Mouse (Mus musculus): ENCODE data around the gene Cbx8. TPM values are rescaled to one million over a fixed set of nuclear protein-coding genes. Genes with fewer than 3 reads are reported as not detected.
A peak's percentile ranks its signal among the peaks of the same experiment; 100 is the strongest.

Cbx8 gene
- polyA plus RNA-seq, 1 experiment, result 0.20 TPM

DNA sequence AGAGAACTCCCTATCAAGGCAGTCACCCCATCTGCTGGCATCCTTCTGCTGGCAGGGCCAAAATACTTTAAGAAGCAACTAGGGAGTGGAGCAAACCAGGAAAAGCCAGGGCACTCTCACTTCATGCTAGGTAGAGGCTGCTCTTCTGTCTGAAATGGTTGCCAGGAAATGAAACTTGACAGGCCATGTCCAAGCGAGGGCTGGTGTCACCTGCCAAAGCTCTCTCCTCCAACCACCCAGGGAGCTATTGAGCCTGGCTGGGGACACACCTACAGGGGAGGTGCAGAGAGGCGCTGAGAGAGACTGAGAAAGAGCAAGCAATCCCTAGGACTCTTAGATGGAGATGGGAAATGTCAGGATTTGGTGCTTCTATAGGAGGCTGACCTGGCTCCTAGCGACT is 18.5 kb upstream of the Cbx8 start:
- H3K27me3 ChIP-seq (ENCODE audit: control insufficient read depth), result peaks cover 93% of the 10 kb centered on the region
- H3K4me1 ChIP-seq (ENCODE audit: control insufficient read depth), result peaks cover 2% of the 10 kb centered on the region; the same call in 1 of the 2 replicates
- peaks cover under 1% of the 10 kb centered on the region; the same call in 1 of the 2 replicates for H3K9me3 ChIP-seq (ENCODE audit: control insufficient read depth, low read length)

DNA sequence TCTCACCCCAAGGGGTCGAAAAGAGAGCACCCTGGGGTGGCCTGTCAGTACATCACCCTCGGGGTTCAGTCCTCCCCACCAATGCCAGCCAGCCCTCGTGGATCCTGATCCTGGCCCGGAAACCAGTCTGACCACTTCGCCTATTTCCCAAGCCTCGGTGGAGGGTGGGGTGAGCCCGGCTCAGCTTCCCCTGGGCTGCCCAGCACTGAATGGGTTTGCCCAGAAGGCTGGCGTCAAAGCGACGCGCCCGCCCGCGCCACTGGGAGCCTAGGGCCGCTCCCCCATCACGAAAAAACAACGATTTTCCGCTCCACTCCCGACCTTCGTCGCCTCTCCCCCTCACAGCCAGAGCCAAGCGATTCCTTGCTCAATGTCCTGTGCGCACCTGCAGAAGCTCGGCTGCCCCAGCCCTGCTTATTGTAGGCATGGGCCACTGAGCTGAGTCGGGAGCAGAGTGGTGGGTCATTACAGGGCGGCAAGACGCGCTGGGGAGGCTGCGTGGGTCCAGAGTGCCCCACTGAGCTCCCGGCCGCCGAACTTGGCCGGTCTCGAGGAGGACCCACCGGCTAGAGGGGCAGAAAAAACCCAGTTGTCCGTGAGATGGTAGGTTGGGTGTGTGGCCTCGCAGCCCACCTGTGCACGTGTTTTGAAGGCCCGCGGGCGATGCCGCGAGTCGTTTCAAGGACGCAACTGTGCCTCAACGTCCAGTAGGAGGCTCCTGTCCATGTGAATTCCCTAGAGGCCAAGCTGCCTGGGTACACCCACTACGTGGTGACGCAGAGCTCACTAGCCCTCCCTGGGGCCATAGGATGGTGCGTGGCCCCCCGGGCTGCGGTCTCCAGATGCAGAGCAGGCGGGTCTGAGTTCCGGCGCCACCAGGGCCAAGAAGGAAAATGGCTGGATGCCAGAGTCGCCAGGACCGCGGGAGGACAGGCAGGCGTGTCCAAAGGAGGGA is 17.5 kb upstream of the Cbx8 start:
- Histone ChIP-seq H3K36me3 (ENCODE audit: control insufficient read depth) (no peaks in the 10 kb centered on the region), H3K27me3 (ENCODE audit: control insufficient read depth) (peaks cover 96% of the 10 kb centered on the region), H3K9me3 (ENCODE audit: control insufficient read depth, low read length) (peaks cover 2% of the 10 kb centered on the region; the same call in 1 of the 2 replicates), H3K4me1 (ENCODE audit: control insufficient read depth) (peaks cover 2% of the 10 kb centered on the region), H3K4me3 (replicated peaks) (no peak overlapping the region)
- TF ChIP-seq TAL1 (IDR thresholded peaks at IDR 0.05; ENCODE audit: low read length) (no peak), GATA1 (IDR thresholded peaks at IDR 0.05; ENCODE audit: low read length) (no peak)

More for the DNA sequence above, 18.5 kb upstream of the Cbx8 start:
- TF ChIP-seq TAL1 (IDR thresholded peaks at IDR 0.05; ENCODE audit: low read length) (no peak), GATA1 (IDR thresholded peaks at IDR 0.05; ENCODE audit: low read length) (no peak)
- H3K36me3 ChIP-seq (ENCODE audit: control insufficient read depth), result no peaks in the 10 kb centered on the region
- no peak overlapping the region for H3K4me3 ChIP-seq (replicated peaks)

DNA sequence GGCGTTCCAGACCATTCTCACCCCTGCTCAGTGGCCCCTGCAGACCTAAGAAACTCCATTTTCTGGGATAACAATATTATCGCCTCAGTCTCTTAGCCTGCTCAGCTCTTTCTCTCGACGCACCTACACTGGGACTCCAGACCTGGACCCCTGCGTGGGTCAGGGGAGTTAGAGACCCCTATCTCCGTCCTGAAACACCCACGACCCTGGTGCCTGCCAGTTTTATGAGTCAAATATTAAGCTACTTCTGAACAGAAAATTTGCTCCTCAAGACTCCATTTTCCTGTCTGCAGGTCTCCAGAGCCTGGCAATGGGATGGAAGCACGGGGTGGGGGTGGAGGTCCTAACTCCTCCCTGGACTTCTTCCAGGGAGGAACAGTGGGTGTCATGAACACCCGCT is 16.5 kb upstream of the Cbx8 start:
- H3K9me3 ChIP-seq (ENCODE audit: control insufficient read depth, low read length), result peaks cover 2% of the 10 kb centered on the region; the same call in 1 of the 2 replicates
- no peaks in the 10 kb centered on the region for H3K36me3 ChIP-seq (ENCODE audit: control insufficient read depth)
- no peak overlapping the region for H3K4me3 ChIP-seq (replicated peaks)
- H3K27me3 ChIP-seq (ENCODE audit: control insufficient read depth), result peaks cover 98% of the 10 kb centered on the region
- TF ChIP-seq TAL1 (IDR thresholded peaks at IDR 0.05; ENCODE audit: low read length) (no peak), GATA1 (IDR thresholded peaks at IDR 0.05; ENCODE audit: low read length) (no peak)
- H3K4me1 ChIP-seq (ENCODE audit: control insufficient read depth), result peaks cover 2% of the 10 kb centered on the region

DNA sequence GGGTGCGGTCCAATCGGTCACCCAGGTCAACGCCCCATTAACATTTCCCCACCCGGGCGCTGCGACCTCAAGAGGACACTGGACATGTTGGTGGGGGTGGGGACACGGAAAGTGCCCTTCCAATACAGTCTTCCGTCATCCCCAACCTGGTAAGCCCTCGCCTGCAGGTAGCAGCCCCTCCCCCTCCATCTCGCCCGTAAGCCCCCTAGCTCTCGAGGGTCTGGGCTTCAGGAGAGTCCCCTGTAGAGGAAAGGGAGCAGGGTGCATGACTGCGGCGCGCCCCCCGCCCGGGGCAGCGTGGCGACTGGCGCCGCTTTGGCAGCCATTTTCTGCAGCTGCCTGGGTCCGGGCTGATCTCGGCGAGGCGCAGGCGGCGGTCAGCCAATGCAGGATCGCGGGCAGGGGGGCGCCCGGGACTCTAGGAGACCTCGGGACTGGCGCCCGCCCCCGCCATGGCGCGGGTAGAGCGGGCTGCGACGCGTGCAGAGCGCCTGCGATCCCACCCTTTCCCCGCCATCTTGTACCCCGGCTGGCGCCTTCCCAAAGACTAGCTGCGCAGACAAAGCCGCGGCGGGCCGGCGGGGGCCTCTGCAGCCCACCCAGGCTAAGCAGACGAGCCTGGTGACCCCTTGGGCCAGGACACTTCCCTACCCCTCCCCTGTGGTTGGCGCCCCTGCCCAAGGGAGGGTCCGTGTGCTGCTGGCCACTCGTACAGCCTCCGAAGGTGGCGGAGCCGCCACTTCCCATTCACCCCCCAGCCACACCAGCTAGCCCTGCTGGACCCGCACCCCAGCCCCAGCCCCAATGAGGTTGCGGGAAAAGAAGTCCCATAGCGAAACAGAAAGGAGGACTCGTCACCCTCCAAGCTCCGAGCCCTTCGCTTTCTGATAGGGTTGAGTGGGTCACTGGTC is 15.8 kb upstream of the Cbx8 start:
- H3K4me3 ChIP-seq (replicated peaks), result peak overlapping the region; percentile 47
- H3K27me3 ChIP-seq (ENCODE audit: control insufficient read depth), result peaks cover 98% of the 10 kb centered on the region
- TF ChIP-seq GATA1 (IDR thresholded peaks at IDR 0.05; ENCODE audit: low read length), result no peak
- TF ChIP-seq TAL1 (IDR thresholded peaks at IDR 0.05; ENCODE audit: low read length), result no peak
- peaks cover 2% of the 10 kb centered on the region; the same call in 1 of the 2 replicates for H3K9me3 ChIP-seq (ENCODE audit: control insufficient read depth, low read length)
- peaks cover 2% of the 10 kb centered on the region for H3K4me1 ChIP-seq (ENCODE audit: control insufficient read depth)
- no peaks in the 10 kb centered on the region for H3K36me3 ChIP-seq (ENCODE audit: control insufficient read depth)

DNA sequence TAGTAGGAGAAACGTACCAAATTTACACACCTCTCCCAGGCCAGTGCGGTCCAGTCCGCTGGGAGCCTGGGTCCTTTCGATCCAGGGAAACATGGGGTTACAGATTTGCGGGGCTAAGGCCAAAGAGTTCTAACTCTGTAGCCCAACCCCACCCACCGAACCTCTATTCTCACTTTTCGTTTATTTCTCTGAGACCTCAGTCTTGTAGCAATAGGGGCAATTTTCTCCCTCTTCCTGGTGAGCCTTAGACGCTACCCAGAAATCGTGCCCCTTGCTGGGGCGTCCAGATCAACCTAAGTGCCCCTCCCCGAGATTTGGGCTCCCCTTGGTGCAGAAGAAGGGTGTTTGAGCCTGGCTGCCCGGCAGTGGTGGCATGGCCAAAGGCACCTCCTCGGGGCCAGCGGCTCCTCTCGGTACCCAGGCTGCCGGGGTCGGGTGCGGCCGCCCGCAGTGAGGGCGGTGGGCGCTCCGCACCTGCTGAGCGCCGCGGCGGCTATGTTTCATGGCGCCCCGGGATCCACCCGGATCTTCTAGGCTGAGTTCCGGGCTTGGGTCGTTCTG is 14.9 kb upstream of the Cbx8 start:
- TF ChIP-seq GATA1 (IDR thresholded peaks at IDR 0.05; ENCODE audit: low read length), result no peak
- TF ChIP-seq TAL1 (IDR thresholded peaks at IDR 0.05; ENCODE audit: low read length), result no peak
- Histone ChIP-seq H3K4me1 (ENCODE audit: control insufficient read depth) (peaks cover 2% of the 10 kb centered on the region), H3K9me3 (ENCODE audit: control insufficient read depth, low read length) (peaks cover 2% of the 10 kb centered on the region; the same call in 1 of the 2 replicates), H3K27me3 (ENCODE audit: control insufficient read depth) (peaks cover 100% of the 10 kb centered on the region), H3K4me3 (replicated peaks) (no peak overlapping the region), H3K36me3 (ENCODE audit: control insufficient read depth) (no peaks in the 10 kb centered on the region)

DNA sequence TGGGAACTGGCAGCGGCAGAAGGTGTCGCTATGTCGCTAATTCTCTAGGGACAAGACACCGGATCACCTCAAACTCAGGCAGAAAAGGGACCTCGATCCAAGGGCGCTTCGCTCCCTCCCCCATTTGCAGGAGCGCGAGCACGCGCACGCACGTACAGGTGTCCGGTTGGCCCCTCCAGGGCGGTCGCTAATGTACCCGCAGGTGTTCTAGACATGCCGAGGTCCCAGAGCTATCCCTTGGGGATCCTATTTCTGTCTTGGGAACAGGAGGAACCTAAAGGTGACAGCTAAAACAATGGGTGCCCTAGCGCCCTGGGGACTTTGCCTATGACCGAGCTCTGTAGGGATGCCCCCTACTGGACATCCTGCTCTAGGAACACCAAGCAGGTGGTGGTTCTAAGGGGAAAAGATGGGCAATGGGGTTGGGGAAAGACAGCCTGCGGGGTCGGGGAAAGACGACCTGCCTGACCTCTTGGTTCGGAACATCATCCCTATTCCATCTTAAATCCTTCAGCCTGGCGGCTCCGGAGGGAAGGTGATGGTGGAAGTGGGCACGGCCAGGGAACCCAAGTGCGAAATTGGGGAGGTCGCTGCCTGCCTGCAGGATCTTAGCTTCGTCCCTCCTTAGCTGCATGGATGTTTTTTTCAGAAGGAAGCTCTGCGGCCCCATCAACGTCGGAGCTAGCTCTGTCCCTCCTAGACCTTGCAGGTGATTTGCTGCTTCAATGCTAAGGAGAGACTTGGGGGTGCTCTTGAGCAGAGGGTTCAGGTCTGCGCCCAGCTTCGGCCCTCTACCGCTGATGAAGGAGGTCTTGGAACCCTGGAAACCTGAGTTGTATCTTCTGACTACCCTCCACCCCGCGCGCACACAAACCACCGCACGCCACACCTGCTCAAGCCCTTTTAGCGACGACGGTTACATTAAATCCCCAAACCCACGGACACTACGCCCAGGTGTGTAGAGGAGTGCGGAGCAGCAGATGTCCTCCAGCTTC is 13.9 kb upstream of the Cbx8 start:
- H3K36me3 ChIP-seq (ENCODE audit: control insufficient read depth), result no peaks in the 10 kb centered on the region
- H3K9me3 ChIP-seq (ENCODE audit: control insufficient read depth, low read length), result peaks cover 2% of the 10 kb centered on the region; the same call in 1 of the 2 replicates
- no peak for TF ChIP-seq TAL1 (IDR thresholded peaks at IDR 0.05; ENCODE audit: low read length)
- TF ChIP-seq GATA1 (IDR thresholded peaks at IDR 0.05; ENCODE audit: low read length), result no peak
- H3K4me3 ChIP-seq (replicated peaks), result no peak overlapping the region
- H3K27me3 ChIP-seq (ENCODE audit: control insufficient read depth), result peaks cover 100% of the 10 kb centered on the region
- peaks cover 2% of the 10 kb centered on the region for H3K4me1 ChIP-seq (ENCODE audit: control insufficient read depth)

DNA sequence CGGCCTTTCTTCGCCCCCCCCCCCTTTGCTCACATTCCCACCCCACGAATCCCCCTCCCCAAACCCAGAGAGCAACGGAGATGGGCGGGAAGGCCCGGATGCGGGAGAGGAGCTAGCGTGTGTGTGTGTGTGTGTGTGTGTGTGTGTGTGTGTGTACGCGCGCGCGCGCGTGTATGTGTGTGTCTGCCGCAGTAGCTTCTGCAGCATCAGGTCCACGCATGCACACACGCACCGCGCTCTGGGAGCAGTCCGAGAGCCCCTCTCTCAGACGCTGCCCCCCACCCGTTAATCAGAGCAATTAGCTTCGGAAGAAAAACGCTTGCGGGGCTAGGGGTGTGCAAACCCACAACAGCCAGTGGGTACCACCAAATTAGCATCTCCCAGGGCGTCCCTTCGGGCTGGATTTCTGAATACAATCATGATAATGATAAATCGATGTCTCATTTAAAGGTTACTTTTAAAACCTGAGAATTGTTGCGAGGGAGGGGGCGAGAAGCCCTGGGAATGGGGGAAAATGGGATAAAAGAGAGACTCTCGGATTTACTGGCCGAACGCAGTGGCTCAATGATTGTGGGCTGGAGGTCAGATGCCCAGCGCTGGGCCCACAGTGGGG is 13.1 kb upstream of the Cbx8 start:
- no peak overlapping the region for H3K4me3 ChIP-seq (replicated peaks)
- no peak for TF ChIP-seq GATA1 (IDR thresholded peaks at IDR 0.05; ENCODE audit: low read length)
- no peak for TF ChIP-seq TAL1 (IDR thresholded peaks at IDR 0.05; ENCODE audit: low read length)

More for the DNA sequence above, 13.1 kb upstream of the Cbx8 start:
- Histone ChIP-seq H3K9me3 (ENCODE audit: control insufficient read depth, low read length) (peaks cover 2% of the 10 kb centered on the region; the same call in 1 of the 2 replicates), H3K36me3 (ENCODE audit: control insufficient read depth) (no peaks in the 10 kb centered on the region), H3K27me3 (ENCODE audit: control insufficient read depth) (peaks cover 100% of the 10 kb centered on the region), H3K4me1 (ENCODE audit: control insufficient read depth) (peaks cover 2% of the 10 kb centered on the region)
